Mouse (Mus musculus): ENCODE results near the gene Adra2a. TPM values are rescaled to one million over a fixed set of nuclear protein-coding genes. Genes with fewer than 3 reads are reported as not detected.
A peak's percentile ranks its signal among the peaks of the same experiment; 100 is the strongest.

Gene Adra2a
- polyA plus RNA-seq, 1 experiment, result 0.35 TPM

DNA sequence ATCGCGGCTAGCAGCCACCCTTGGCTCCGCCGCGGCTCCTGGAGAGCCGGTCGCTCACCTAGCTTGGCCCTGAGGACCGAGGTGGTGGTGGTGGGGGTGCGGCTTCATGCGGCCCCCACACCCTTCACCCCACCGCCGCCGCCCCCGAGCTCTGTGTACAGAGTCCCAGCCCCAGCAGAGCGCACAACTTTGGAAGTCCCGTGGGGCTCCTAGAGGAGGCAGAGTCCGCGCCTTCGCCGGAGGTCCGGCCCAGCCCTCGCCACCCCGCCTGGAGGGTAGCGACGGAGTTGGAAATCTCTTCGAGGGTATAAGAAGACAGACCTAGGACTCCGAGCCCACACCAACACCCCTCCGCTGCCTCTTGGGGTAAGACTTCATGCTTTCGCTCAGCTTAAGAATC, 1.5 kb downstream of the Adra2a start:
- H3K4me3 ChIP-seq (ENCODE audit: insufficient read depth, low read length), result peak overlapping the region; percentile 27
- no peaks in the 10 kb centered on the region for H3K4me1 ChIP-seq (ENCODE audit: control insufficient read depth, insufficient read depth, low read length)
- TF ChIP-seq POLR2A (IDR thresholded peaks at IDR 0.05; ENCODE audit: borderline replicate concordance, low read depth, low read length) (no peak), CTCF (IDR thresholded peaks at IDR 0.05; ENCODE audit: low read depth, low read length) (no peak)
- H3K27ac ChIP-seq (ENCODE audit: insufficient read depth, low read depth, low read length), result no peak overlapping the region

GRCm38 (mm10) chr19:54045931-54046683, 2.2 kb downstream of the Adra2a start:
- no peaks in the 10 kb centered on the region for H3K4me1 ChIP-seq (ENCODE audit: control insufficient read depth, insufficient read depth, low read length)
- peak overlapping the region; percentile 18 for H3K4me3 ChIP-seq (ENCODE audit: insufficient read depth, low read length)
- TF ChIP-seq CTCF (IDR thresholded peaks at IDR 0.05; ENCODE audit: low read depth, low read length) (no peak), POLR2A (IDR thresholded peaks at IDR 0.05; ENCODE audit: borderline replicate concordance, low read depth, low read length) (no peak)
- H3K27ac ChIP-seq (ENCODE audit: insufficient read depth, low read depth, low read length), result no peak overlapping the region

DNA sequence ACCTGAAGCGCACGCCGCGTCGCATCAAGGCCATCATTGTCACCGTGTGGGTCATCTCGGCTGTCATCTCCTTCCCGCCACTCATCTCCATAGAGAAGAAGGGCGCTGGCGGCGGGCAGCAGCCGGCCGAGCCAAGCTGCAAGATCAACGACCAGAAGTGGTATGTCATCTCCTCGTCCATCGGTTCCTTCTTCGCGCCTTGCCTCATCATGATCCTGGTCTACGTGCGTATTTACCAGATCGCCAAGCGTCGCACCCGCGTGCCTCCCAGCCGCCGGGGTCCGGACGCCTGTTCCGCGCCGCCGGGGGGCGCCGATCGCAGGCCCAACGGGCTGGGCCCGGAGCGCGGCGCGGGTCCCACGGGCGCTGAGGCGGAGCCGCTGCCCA, 2.7 kb downstream of the Adra2a start:
- H3K4me1 ChIP-seq (ENCODE audit: control insufficient read depth, insufficient read depth, low read length), result no peaks in the 10 kb centered on the region
- H3K4me3 ChIP-seq (ENCODE audit: insufficient read depth, low read length), result no peak overlapping the region
- no peak overlapping the region for H3K27ac ChIP-seq (ENCODE audit: insufficient read depth, low read depth, low read length)
- TF ChIP-seq CTCF (IDR thresholded peaks at IDR 0.05; ENCODE audit: low read depth, low read length) (no peak), POLR2A (IDR thresholded peaks at IDR 0.05; ENCODE audit: borderline replicate concordance, low read depth, low read length) (no peak)

DNA sequence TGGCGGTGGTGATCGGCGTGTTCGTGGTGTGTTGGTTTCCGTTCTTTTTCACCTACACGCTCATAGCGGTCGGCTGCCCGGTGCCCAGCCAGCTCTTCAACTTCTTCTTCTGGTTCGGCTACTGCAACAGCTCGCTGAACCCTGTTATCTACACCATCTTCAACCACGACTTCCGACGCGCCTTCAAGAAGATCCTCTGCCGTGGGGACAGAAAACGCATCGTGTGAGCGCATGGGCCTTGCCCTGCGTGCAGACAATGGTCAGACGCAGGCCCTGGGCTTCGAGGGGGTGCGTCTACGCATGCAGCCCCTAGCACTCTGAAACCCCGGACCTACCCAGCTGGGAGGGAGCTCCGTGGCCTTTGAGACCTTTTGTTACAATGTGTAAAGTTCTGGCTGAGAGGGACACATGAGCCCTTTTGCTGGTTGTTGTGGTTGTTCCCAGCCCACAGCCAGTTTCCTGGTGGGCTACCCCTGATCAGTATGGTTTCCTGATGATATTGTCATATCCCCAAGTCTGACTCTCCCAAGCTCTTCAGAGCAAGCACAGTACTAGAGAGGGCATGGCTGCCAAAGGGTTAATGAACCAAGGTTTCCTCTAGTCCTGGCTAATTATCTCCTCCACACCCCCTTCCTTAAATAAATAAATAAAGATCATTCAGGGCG, 3.6 kb downstream of the Adra2a start:
- Histone ChIP-seq H3K4me3 (ENCODE audit: insufficient read depth, low read length) (0 out of 2 replicates have a peak overlapping the region, but pooled peaks have one; percentile 14), H3K4me1 (ENCODE audit: control insufficient read depth, insufficient read depth, low read length) (no peaks in the 10 kb centered on the region), H3K27ac (ENCODE audit: insufficient read depth, low read depth, low read length) (no peak overlapping the region)
- TF ChIP-seq POLR2A (IDR thresholded peaks at IDR 0.05; ENCODE audit: borderline replicate concordance, low read depth, low read length) (no peak), CTCF (IDR thresholded peaks at IDR 0.05; ENCODE audit: low read depth, low read length) (no peak)

GRCm38 (mm10) chr19:54048161-54048885, 4.4 kb downstream of the Adra2a start:
- Histone ChIP-seq H3K27ac (ENCODE audit: insufficient read depth, low read depth, low read length) (no peak overlapping the region), H3K4me3 (ENCODE audit: insufficient read depth, low read length) (no peak overlapping the region), H3K4me1 (ENCODE audit: control insufficient read depth, insufficient read depth, low read length) (no peaks in the 10 kb centered on the region)
- no peak for TF ChIP-seq POLR2A (IDR thresholded peaks at IDR 0.05; ENCODE audit: borderline replicate concordance, low read depth, low read length)
- TF ChIP-seq CTCF (IDR thresholded peaks at IDR 0.05; ENCODE audit: low read depth, low read length), result no peak

DNA sequence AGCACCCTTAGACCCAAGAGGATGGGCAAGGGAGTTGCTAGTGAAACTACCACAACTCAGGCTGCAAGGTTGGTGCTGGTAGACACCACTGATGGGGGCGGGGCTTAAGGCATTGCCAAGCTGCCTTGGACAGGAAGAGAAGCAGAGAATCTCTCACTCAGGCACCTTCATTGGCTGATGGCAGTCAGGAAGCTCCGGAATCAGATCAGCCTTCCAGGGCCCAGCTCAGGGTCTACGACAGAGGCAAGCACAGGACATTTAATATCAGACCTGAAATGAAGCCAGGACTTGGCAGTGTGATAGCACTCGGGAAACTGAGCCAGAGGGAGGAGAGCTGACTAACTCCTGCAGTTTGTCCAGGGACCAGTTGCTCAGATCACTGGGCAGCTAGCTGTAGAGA, 7.7 kb downstream of the Adra2a start:
- H3K27ac ChIP-seq (ENCODE audit: insufficient read depth, low read depth, low read length), result no peak overlapping the region
- H3K4me3 ChIP-seq (ENCODE audit: insufficient read depth, low read length), result no peak overlapping the region
- H3K4me1 ChIP-seq (ENCODE audit: control insufficient read depth, insufficient read depth, low read length), result no peaks in the 10 kb centered on the region
- TF ChIP-seq CTCF (IDR thresholded peaks at IDR 0.05; ENCODE audit: low read depth, low read length), result no peak
- TF ChIP-seq POLR2A (IDR thresholded peaks at IDR 0.05; ENCODE audit: borderline replicate concordance, low read depth, low read length), result no peak

DNA sequence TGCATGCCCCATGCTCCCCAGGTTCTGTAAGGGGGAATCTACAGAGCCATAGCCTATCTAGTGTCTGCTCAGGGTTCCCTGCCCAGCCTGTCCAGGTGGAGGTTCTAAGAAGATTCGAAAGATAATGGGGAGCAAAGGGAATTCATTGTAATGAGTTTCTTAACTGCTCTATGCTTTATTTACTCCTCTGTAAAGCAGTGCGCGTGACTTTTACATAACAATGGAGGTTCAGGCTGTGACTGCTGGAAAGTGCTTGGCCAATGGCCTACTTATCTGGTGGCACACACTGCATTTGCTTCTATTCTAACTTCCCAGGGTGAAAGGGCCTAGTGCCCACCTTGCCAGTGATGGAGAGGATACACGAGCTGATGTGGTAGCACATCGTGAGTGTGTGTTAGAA, 11.9 kb downstream of the Adra2a start:
- TF ChIP-seq POLR2A (IDR thresholded peaks at IDR 0.05; ENCODE audit: borderline replicate concordance, low read depth, low read length) (no peak), CTCF (IDR thresholded peaks at IDR 0.05; ENCODE audit: low read depth, low read length) (no peak)
- no peak overlapping the region for H3K27ac ChIP-seq (ENCODE audit: insufficient read depth, low read depth, low read length)
- H3K4me1 ChIP-seq (ENCODE audit: control insufficient read depth, insufficient read depth, low read length), result no peaks in the 10 kb centered on the region
- no peak overlapping the region for H3K4me3 ChIP-seq (ENCODE audit: insufficient read depth, low read length)

DNA sequence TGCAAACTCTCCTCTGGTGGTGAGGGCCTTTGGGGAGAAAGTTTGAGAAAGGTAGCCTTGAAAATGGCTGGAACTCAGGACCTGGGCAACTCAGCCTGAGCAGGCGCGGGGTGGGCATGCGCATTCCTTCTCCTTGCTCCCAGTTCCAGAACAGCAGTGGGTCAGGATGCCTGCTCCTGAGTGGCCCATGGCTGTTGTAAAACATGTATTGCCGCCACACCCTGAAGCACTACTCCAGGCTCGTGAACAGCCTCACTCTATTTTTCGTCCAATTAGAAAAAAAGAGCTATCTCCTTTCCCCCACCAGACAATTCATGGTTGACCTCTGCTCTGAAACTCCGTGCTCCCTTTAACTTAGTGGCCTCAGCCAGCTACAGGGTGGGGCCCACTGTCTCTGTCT, 24.5 kb downstream of the Adra2a start:
- TF ChIP-seq CTCF (IDR thresholded peaks at IDR 0.05; ENCODE audit: low read depth, low read length) (no peak), POLR2A (IDR thresholded peaks at IDR 0.05; ENCODE audit: borderline replicate concordance, low read depth, low read length) (no peak)
- H3K27ac ChIP-seq (ENCODE audit: insufficient read depth, low read depth, low read length), result no peak overlapping the region
- H3K4me3 ChIP-seq (ENCODE audit: insufficient read depth, low read length), result no peak overlapping the region
- no peaks in the 10 kb centered on the region for H3K4me1 ChIP-seq (ENCODE audit: control insufficient read depth, insufficient read depth, low read length)

GRCm38 (mm10) chr19:54070521-54070920, 26.6 kb downstream of the Adra2a start:
- Histone ChIP-seq H3K4me1 (ENCODE audit: control insufficient read depth, insufficient read depth, low read length) (no peaks in the 10 kb centered on the region), H3K27ac (ENCODE audit: insufficient read depth, low read depth, low read length) (no peak overlapping the region), H3K4me3 (ENCODE audit: insufficient read depth, low read length) (no peak overlapping the region)
- TF ChIP-seq POLR2A (IDR thresholded peaks at IDR 0.05; ENCODE audit: borderline replicate concordance, low read depth, low read length), result no peak
- TF ChIP-seq CTCF (IDR thresholded peaks at IDR 0.05; ENCODE audit: low read depth, low read length), result no peak
